Mouse (Mus musculus): ENCODE measurements around the gene Runx1. TPM values are rescaled to one million over a fixed set of nuclear protein-coding genes. Genes with fewer than 3 reads are reported as not detected.

Gene Runx1
- total RNA-seq, 1 experiment: 7.4 TPM

DNA sequence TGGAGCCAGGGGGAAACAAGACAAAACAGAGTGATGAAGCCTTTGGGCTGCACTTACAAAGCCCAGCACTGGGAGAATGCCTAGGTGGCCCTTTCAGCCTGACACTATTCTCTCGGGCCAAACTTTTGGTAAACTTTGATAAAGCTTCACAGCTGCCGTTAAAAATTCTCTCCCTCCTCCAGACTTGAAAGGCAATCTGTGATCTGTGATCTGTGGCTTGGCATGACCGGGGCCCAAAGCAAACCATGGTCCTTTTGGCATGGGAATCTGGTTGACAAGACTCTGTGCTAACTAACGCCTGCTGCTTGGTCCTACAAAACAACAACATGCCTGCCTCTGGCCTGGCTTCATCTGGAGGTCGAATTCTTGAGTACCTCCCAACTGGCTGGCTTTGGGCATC lies 188.9 kb downstream of the Runx1 start:
- Histone ChIP-seq H3K4me1 (ENCODE audit: control insufficient read depth in 2 of 2, insufficient read depth in 2 of 2, low read length in 2 of 2, poor library complexity in 1 of 2) (peaks cover 2 to 6% of the 10 kb centered on the region in 2 experiments; a peak in 1 of 4 replicates), H3K4me3 (ENCODE audit: insufficient read depth in 1 of 2, low read depth in 1 of 2, low read length in 2 of 2, poor library complexity in 1 of 2, severe bottlenecking in 1 of 2) (no peak overlapping the region), H3K9ac (ENCODE audit: insufficient read depth, low read depth, low read length, poor library complexity, severe bottlenecking) (no peak overlapping the region), H3K9me3 (ENCODE audit: control insufficient read depth, insufficient read depth, low read depth, low read length) (no peaks in the 10 kb centered on the region), H3K27ac (ENCODE audit: insufficient read depth, low read depth, low read length, poor library complexity, severe bottlenecking) (no peak overlapping the region), H3K36me3 (ENCODE audit: control insufficient read depth, insufficient read depth, low read length, poor library complexity, severe bottlenecking) (no peaks in the 10 kb centered on the region)
- DNase-seq (ENCODE audit: low read depth, low spot score): no peak
- in situ Hi-C loops (cut with MboI; ENCODE audit: low sequenced_read_pairs in 2 of 2, unreplicated experiment in 2 of 2): no loop called here
- TF ChIP-seq HCFC1 (IDR thresholded peaks at IDR 0.05; ENCODE audit: borderline replicate concordance, insufficient read depth, low read length) (no peak), ZNF384 (IDR thresholded peaks at IDR 0.05; ENCODE audit: low read depth, low read length) (no peak), CHD2 (IDR thresholded peaks at IDR 0.05; ENCODE audit: low read depth, low read length) (no peak)

DNA sequence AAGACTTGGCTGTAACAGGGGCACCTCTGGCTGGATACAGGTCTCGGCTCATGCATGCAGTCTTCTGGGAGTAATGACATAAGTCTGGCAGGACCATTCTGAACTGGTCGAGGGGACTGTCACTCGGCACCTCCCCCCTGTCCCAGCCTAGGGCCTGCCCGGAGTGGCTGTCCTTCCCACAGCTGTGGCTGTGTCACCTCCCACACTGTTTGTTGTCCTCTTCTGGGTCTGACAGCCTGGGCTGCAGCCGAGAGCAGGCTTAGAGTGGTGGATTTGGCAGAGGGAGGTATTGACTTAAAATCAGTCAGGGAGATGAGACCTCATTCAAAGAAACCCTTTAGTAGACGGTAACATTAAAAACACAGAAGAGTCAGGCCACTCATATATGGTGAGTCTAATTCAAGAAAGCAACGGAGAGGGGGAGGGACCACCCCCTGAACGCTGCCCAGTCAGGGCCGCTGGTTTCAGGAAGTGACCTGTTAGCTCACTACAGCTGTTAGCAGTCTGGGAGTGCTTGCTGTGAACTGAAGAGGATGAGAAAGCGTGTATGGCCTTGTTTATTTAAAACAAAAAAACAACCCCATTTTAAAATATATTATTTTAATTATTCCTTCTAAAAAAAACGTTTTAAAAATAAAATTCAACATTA lies 193.7 kb downstream of the Runx1 start:
- Histone ChIP-seq H3K9ac (ENCODE audit: insufficient read depth, low read depth, low read length, poor library complexity, severe bottlenecking) (no peak overlapping the region), H3K36me3 (ENCODE audit: control insufficient read depth, insufficient read depth, low read length, poor library complexity, severe bottlenecking) (no peaks in the 10 kb centered on the region), H3K9me3 (ENCODE audit: control insufficient read depth, insufficient read depth, low read depth, low read length) (no peaks in the 10 kb centered on the region), H3K4me3 (ENCODE audit: insufficient read depth in 1 of 2, low read depth in 1 of 2, low read length in 2 of 2, poor library complexity in 1 of 2, severe bottlenecking in 1 of 2) (no peak overlapping the region), H3K27ac (ENCODE audit: insufficient read depth, low read depth, low read length, poor library complexity, severe bottlenecking) (no peak overlapping the region), H3K4me1 (ENCODE audit: control insufficient read depth in 2 of 2, insufficient read depth in 2 of 2, low read length in 2 of 2, poor library complexity in 1 of 2) (0 out of 4 replicates have a peak, but pooled peaks cover 0 to 2% of the 10 kb centered on the region in 2 experiments)
- in situ Hi-C loops (cut with MboI; ENCODE audit: low sequenced_read_pairs in 2 of 2, unreplicated experiment in 2 of 2): no loop called here
- DNase-seq (ENCODE audit: low read depth, low spot score): no peak
- TF ChIP-seq HCFC1 (IDR thresholded peaks at IDR 0.05; ENCODE audit: borderline replicate concordance, insufficient read depth, low read length) (no peak), ZNF384 (IDR thresholded peaks at IDR 0.05; ENCODE audit: low read depth, low read length) (no peak), ZC3H11A (IDR thresholded peaks at IDR 0.05; ENCODE audit: borderline replicate concordance, low read depth, low read length) (no peak), CHD2 (IDR thresholded peaks at IDR 0.05; ENCODE audit: low read depth, low read length) (no peak), MAFK (IDR thresholded peaks at IDR 0.05; ENCODE audit: insufficient read depth, low read depth, low read length) (no peak)

DNA sequence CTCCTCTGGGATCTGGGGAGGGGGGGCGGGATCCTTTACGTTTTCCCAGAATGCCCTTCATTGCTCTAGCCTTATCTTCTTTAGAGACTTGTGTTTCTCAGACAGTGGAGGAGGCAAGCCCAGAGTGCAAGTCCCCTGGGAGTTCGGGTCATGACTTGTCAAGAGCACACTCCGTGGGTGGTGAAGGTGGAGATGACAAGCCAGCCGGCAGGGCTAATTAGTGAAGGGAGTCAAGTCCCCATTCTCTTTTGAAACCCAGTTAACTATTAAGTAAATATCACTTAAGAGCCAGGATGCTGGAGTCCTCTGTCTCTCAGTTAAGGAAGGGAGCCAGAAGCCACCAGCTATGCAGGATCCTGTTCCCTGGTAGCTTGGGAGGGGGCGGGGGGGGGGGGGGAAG lies 194.3 kb downstream of the Runx1 start:
- Histone ChIP-seq H3K27ac (ENCODE audit: insufficient read depth, low read depth, low read length, poor library complexity, severe bottlenecking) (no peak overlapping the region), H3K4me3 (ENCODE audit: insufficient read depth in 1 of 2, low read depth in 1 of 2, low read length in 2 of 2, poor library complexity in 1 of 2, severe bottlenecking in 1 of 2) (no peak overlapping the region), H3K36me3 (ENCODE audit: control insufficient read depth, insufficient read depth, low read length, poor library complexity, severe bottlenecking) (no peaks in the 10 kb centered on the region), H3K9ac (ENCODE audit: insufficient read depth, low read depth, low read length, poor library complexity, severe bottlenecking) (no peak overlapping the region), H3K4me1 (ENCODE audit: control insufficient read depth in 2 of 2, insufficient read depth in 2 of 2, low read length in 2 of 2, poor library complexity in 1 of 2) (0 out of 4 replicates have a peak, but pooled peaks cover 0 to under 1% of the 10 kb centered on the region in 2 experiments), H3K9me3 (ENCODE audit: control insufficient read depth, insufficient read depth, low read depth, low read length) (no peaks in the 10 kb centered on the region)
- in situ Hi-C loops (cut with MboI; ENCODE audit: low sequenced_read_pairs in 2 of 2, unreplicated experiment in 2 of 2): no loop called here
- TF ChIP-seq ZNF384 (IDR thresholded peaks at IDR 0.05; ENCODE audit: low read depth, low read length) (no peak), ZC3H11A (IDR thresholded peaks at IDR 0.05; ENCODE audit: borderline replicate concordance, low read depth, low read length) (no peak), MAFK (IDR thresholded peaks at IDR 0.05; ENCODE audit: insufficient read depth, low read depth, low read length) (no peak), HCFC1 (IDR thresholded peaks at IDR 0.05; ENCODE audit: borderline replicate concordance, insufficient read depth, low read length) (no peak), CHD2 (IDR thresholded peaks at IDR 0.05; ENCODE audit: low read depth, low read length) (no peak)
- no peak for DNase-seq (ENCODE audit: low read depth, low spot score)

DNA sequence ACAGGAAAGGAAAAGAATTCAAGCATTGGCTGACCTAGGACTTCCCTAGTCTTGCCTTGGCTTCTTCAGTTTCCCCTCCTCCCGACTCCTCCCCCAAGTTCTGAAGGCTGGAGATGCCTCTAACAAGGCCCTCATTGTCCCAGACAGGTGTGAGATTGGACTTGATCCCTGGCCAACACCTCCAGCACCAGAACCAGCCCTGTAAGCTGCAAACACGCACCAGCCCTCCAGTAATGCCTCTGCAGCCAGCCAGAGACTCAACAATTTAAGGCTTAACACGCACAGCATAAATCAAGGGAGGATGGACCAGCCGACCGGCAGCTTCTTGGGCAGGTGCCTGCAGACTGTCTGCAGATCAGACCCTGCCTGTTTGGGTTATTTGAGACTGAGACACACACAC lies 195.0 kb downstream of the Runx1 start:
- H3K4me1 ChIP-seq (ENCODE audit: control insufficient read depth in 2 of 2, insufficient read depth in 2 of 2, low read length in 2 of 2, poor library complexity in 1 of 2): no peaks in the 10 kb centered on the region
- no peak overlapping the region for H3K27ac ChIP-seq (ENCODE audit: insufficient read depth, low read depth, low read length, poor library complexity, severe bottlenecking)

More for the DNA sequence above, 195.0 kb downstream of the Runx1 start:
- no peaks in the 10 kb centered on the region for H3K36me3 ChIP-seq (ENCODE audit: control insufficient read depth, insufficient read depth, low read length, poor library complexity, severe bottlenecking)
- H3K4me3 ChIP-seq (ENCODE audit: insufficient read depth in 1 of 2, low read depth in 1 of 2, low read length in 2 of 2, poor library complexity in 1 of 2, severe bottlenecking in 1 of 2): no peak overlapping the region
- TF ChIP-seq HCFC1 (IDR thresholded peaks at IDR 0.05; ENCODE audit: borderline replicate concordance, insufficient read depth, low read length) (no peak), ZC3H11A (IDR thresholded peaks at IDR 0.05; ENCODE audit: borderline replicate concordance, low read depth, low read length) (no peak), CHD2 (IDR thresholded peaks at IDR 0.05; ENCODE audit: low read depth, low read length) (no peak), MAFK (IDR thresholded peaks at IDR 0.05; ENCODE audit: insufficient read depth, low read depth, low read length) (no peak), ZNF384 (IDR thresholded peaks at IDR 0.05; ENCODE audit: low read depth, low read length) (no peak)
- no peak overlapping the region for H3K9ac ChIP-seq (ENCODE audit: insufficient read depth, low read depth, low read length, poor library complexity, severe bottlenecking)
- DNase-seq (ENCODE audit: low read depth, low spot score): no peak
- H3K9me3 ChIP-seq (ENCODE audit: control insufficient read depth, insufficient read depth, low read depth, low read length): no peaks in the 10 kb centered on the region
- in situ Hi-C loops (cut with MboI; ENCODE audit: low sequenced_read_pairs in 2 of 2, unreplicated experiment in 2 of 2): no loop called here

Data from ES-E14 (cell line).